Mouse (Mus musculus) G1E-ER4 (cell line): ENCODE data around the gene Mms22l. TPM values are rescaled to one million over a fixed set of nuclear protein-coding genes. Genes with fewer than 3 reads are reported as not detected.

Experiments used
- GATA1 ChIP-seq: IDR thresholded peaks from one replicate; pipeline ENCODE4 v1.8.0; 2012; ENCODE audit warnings: low read length, inconsistent platforms
- polyA plus RNA-seq: library from polyadenylated mRNA; stranded (reverse); fragments of >175 nt; gene quantifications from 2 replicates; pipeline ENCODE4 v1.2.3, GENCODE M21; 2012

Gene Mms22l
- 52.8 and 70.6 TPM in 2 replicates for polyA plus RNA-seq

DNA sequence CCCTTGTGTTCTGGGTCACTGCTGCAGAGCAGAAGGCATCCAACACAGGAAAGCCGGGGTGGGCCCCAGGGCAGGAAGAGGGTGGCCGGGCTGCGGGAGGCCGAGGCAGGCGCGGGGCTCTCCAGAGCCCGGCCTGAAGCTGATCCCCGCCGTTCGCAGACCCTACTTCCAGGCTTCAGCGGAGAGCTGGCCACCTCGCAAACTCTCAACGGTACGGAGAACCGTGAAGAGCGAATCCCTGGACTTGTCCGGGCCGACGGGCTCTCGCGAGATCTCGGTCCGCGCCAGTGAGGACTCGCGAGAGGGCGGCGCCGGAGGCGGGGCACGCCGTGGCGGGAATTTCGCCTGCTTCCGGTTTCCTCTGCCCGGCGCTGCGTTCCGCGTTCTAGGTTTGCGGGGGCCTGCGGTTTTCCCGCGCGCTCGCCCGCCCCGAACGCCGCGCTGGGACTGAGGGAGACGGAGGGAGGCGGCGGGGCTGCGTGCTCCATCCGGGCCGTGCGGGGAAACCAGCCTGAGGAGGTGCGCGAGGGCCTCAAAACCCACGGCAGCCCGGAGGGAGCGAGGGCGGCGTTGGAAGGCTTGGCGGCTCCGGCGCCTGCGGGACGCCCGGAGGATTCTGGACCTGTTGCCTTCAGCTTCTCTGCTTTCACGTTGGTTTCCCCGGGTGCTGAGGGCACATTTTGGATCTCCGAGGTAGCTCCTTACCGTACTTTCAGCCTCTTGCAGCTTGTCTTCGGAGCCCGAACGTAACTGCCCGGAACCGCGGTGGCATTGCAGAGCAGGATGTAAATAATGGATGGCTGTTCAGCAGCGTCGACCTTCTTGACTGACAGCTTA lies at the start of gene Mms22l:
Mms22l (plus strand) TSS at position 336 of the 837 bp plus-strand sequence.
- TF ChIP-seq GATA1, result no peak

DNA sequence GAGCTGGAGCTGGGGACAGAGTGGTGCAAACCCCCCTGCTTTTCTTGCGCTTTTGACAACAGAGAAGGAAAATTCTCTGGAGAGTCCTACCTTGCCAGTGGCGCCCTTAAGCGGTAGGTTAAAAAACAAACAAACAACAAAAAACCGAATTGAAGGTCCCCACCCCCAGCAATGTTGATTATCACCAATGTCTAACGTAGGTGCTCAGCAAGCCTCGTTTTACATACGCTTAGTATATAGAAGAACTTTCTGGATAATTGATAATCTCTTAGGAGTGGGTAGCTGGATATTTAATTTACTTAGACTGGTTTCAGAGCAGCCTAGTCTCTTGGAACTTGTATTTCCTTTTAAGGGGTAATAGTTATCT lies 685 bp downstream of the Mms22l start:
- no peak for TF ChIP-seq GATA1

DNA sequence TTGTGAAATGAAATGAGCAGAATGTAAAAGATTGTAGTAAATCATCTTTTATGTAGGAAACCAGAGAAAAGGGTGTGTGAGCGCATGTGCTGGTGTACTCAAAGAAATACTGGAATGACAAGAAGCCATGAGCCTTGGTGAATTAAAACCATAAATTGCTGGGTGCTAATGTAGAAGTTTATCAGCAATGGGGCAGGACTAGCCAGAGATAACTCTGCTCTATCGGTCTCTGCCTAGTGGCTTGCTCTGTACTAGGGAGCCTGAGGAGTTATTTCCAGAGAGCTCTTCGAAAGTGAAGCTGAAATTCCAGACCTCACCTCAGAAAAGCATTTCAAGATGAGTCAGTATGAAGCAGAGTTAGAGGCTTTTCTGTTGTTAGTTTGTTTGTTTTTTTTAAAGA lies 12.9 kb downstream of the Mms22l start:
- TF ChIP-seq GATA1, result no peak

DNA sequence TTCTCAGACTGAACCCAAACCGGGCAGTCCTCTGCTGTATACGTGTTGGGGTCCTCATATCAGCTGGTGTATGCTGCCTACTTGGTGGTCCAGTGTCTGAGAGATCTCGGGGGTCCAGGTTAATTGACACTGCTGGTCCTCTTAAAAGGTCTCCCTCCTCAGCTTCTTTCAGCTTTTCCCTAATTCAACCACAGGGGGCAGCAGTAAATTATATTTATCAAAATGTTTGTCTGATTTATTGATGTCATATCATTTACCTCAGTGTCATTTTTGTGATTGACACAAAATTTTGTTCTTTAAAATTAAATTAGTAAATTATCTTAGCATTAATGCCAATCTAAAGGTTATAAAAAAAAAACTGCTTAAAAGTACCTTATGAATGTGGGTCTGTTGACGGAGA lies 40.7 kb downstream of the Mms22l start:
- TF ChIP-seq GATA1, result no peak

DNA sequence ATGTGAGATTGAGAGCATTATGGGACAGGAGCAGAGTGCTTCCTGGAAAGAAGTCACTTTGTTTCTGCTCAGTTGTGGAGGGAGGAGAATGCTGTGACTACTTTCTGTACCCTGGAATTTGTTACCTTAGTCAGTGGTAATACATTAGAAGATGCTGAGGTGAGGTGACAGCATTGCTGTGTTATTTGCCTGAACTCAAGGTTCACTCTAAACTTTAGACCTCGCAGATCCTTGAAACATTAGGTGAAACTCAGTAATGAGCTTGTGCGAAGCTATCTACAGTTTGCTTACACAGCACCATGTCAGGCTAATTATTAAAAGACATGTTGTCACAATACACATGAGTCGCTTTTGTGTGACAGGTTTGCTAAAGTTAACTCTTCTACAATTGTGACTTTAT lies 47.2 kb downstream of the Mms22l start:
- TF ChIP-seq GATA1, result no peak

DNA sequence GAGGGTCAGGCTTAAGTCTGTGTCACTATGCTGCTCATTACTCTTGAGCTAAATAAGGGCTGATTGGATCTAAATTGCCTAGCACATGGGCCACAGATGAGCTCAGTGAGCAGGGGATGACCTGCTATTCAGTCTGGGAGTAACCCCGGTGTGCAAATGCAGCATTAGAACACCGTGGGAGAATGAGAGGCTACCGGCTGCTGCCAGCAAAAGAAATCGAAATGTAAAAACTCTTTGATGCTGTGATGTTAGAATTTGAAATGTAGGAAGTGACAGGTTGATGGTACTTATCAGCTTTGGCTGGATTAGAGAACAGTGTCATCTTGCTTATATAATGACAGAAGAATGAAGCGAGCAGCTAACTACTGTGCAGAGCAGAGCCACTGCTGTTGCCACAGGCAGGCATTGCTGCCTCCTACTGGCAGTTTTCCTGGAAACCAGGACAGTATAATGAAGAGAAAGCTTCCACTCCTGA lies 48.5 kb downstream of the Mms22l start:
- no peak for TF ChIP-seq GATA1

DNA sequence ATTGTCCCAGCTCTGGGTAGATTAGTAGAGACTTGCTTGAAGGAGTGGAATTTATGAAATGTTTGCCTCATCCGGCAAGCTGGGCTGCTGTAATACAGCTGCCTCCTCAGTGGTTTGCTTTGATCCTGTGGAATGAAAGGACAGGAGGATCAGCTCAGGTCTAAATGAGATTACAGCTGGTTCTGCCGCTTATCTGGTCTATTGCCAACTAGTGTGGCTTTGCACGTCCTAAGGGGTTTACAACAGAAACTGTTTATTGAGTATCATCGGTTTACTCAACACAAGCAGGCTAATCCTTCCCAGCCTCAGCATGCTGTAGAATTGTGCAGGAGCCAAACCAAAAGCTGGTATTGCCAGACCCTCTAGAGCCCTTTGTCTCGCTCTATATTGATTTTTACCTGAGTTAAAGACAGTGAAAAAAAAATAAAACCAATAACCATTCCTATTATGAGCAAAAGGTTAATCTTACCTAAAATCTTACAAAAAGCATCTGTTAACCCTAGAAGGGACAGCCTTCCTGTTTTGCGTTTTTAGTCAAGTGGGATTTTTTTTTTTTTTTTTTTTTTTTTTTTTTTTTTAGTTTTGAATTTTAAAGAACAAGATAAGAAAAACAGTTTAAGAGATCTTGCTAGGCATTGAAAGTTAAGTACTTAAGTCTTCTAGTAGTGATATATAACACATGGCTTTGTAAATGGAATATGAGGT lies 60.0 kb downstream of the Mms22l start:
- no peak for TF ChIP-seq GATA1

DNA sequence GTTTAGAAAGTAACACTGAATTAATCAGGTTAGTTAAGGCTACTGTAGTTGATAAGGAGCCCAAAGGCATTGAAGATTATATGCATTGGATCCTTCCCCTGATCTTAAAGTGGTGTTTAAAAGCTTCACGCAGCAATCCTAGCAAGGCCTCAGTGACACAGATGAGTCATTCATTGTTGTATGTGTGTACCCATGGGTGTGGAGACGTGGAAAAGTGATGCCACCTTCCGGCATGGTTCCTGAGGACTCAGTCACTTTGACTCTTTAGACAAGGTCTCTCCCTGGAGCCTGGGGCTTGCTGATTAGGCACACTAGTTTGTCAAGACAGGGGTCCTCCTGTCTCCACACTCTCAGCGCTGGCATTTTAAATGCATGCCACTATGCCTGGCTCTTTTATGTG lies 60.9 kb downstream of the Mms22l start:
- TF ChIP-seq GATA1, result no peak

DNA sequence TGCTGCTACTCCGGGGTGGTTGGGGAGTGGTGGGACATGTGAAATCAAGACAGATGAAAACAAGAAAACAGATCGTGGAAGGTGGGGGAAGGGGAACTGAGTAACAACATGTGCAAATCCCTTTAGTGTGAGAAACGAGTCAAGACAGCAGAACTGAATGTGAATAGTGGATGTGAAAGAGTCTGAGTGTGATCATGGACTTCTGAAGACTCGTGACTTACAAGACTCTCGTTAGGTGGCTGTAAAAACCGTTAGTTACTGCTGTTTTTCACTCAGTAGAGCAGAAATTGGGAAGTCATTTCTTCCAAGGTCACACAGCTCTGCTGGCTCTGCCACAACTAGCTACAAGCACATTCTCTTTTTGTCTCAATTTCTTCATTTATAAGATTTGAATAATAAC lies 71.8 kb downstream of the Mms22l start:
- no peak for TF ChIP-seq GATA1

DNA sequence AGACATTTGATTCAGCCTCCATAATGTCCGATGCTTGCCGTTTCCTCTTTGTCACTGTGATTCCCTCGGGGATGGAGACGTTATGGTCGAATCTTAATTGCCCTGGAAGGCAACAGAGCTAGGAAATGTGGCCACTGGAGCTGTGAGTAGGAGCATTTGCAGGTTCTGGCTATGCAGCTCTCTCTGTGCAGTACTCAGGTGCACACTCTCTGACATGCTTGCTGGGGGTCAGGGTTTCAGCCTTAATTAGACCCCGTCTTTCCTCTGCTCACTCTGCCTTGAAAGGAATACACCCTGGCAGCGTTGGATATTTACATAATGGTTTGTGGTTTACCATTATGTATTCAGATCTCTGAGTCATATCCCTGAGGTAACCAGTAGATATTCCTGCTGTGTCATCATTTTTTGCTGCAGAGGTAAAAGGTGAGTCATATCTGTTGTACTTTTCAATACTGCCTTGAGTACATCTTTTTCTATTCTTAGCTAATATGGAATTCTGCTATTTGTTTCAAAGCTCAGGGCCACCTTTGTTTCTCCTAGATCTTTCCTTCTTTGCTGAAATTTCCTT lies 72.8 kb downstream of the Mms22l start:
- no peak for TF ChIP-seq GATA1

DNA sequence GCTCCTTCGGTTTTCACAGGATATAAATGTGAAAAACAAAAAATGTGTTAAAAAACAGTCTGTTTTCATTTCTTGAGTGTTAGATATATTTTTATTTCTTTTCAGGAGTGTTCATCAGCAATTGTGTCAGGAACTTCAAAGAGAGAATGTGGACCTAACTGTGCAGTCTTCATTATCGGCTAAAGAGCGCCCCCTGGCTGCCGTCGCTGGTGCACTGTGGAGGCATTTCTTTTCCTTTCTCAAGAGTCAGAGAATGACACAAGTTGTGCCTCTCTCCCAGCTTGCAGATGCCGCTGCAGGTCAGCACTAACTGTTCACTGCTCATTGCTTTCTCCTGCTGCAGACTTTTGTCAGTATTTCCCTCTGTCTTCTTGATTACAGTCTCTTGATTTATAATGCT lies 78.0 kb downstream of the Mms22l start:
- TF ChIP-seq GATA1, result no peak

DNA sequence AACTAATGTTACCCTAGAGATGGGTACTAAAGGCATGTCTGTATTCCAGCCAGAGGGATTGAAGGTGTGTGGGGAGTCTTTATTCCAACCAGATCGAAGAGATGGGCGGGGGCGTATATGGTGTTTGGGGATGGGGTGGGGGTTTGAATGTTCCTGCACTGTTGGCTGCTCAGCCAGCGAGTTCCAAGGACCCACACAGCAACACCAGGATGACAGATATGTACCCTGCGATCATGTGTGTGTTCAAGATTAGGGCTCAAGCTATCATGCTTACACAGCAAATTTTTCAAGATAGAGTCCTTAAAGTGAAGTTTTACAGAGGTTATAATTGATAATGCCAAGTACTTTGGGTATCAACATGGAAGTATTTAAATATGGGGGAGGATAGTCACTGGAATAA lies 81.3 kb downstream of the Mms22l start:
- no peak for TF ChIP-seq GATA1

DNA sequence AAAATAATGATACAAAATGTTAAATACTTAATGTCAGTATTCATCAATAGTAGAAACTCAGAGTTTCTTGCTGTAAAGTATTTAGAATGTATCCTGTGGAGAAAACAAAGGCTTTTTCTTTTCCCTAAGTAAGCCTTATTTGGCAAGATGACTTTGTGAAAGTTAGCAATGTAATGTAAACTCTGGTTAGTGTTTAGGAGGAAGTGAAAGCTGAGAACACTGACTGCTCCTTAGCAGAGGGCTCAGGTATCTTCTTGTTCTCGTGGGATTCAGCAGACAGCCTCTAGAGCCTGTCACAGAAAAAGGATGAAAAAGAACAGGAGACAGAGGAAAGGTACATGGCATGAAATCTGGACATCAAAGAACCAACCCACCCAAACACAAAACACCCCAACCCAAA lies 86.0 kb downstream of the Mms22l start:
- TF ChIP-seq GATA1, result no peak

DNA sequence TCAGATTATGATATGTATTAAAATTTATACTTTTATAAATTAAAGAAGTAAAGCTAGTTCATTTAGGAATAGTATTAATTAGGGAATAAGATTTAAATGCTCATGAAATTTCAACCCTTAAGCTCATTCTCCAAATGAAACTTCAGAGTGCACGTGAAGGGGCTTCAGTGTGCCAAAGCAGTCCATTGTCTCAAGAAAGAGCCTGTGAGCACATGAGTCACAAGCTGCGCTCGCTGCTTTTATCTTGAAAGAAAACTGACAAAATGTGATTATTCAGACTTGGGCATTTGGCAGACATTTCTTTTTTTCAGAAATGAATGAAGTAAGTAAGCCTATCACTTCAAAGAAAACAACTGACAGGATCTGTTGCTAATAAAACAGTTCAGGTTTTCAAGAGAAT lies 87.7 kb downstream of the Mms22l start:
- no peak for TF ChIP-seq GATA1

DNA sequence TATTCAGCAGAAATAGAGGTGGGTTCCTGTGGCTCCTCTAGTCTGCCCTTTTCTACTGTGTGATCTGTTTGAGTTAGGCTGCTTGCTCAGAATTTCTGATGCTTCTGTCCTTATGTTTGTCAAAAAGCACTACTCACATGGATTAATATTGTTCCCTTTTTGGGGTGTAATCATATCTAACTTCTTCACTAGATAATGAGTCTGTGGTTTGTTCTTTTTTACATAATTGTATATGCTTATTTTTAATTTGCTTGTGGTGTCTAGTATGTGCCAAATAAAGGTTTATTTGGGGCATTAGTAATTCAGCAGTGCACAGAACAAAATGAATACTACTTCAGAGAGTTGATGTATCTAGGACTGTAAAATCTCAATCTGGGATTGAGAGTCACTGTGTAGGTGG lies 98.6 kb downstream of the Mms22l start:
- TF ChIP-seq GATA1, result no peak

DNA sequence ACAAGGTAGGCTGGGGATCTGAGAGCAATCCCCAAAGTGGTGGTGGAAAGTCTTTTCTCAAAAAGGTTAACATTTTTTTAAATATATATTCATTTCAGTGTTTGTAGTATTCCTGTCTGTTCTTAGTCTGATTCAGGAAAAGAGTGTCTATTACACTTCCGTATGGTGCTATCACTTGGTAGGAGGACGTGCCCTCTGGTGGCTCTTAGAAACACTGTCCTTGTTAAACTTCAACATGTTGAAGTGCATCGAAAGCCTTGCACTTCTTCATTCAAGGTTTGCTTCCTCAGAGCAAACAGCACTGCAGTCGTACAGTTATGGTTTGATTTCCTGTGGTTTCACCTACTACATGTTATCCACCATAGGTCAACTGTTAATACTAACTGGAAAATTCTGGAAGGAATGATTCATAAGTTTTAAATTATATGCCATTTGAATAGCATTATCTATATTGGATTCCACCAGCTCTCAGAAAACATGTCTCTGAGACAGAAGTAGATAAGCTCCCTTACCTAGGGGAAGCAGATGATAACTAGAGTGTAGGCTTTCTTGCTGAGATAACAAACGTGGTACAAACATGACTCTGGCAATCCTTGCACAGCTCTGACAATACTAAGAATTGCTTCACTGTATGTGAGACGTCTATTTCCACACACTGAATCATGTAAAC lies 100.8 kb downstream of the Mms22l start:
- TF ChIP-seq GATA1, result no peak
